Mouse (Mus musculus) cerebellum, postnatal 14 days (tissue): ENCODE measurements at regions not wholly inside any gene's neighbourhood (a gene's known extent, or its start where the extent isn't known, plus 50 kb on each side); places are given as distances from the start of the nearest gene placed in this dataset.

Experiments
- DNase-seq, 2 experiments: peaks; one replicate each; pipeline ENCODE4 v3.0.0; 2021; ENCODE audit warnings: mixed read lengths in 2 of 2

- DNase-seq: no peak
Observed at GRCm38 (mm10) chrX:161487691-161488090, 200.4 kb downstream of the Gm15262 start.

GRCm38 (mm10) chrX:161511341-161511740 lies 205.5 kb upstream of the Rai2 start:
- DNase-seq: no peak

GRCm38 (mm10) chrX:161523432-161524256 lies 193.2 kb upstream of the Rai2 start:
- peak in 1 of 2 experiments; percentile 2 for DNase-seq

DNA sequence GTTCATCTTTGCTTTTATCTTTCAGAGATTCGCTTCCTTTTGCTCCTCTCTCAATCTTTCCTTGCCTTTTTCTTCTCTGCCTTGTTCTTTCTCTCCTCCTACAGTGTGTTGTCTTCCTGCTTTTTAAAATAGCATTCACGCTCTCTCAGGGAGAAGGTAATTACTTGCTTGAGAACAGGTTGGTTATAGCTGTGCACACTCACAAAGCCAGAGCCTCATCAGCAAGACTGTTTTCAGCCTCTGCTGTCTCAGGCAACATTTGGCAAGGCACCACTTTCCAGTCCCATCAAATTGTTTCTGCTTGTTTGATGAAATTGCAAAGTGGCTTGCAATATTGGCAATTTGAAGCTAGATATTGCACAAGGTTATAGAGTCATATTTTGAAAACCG lies 192.6 kb upstream of the Rai2 start:
- peak; percentile 14 to 15 for DNase-seq

- no peak for DNase-seq
Observed at GRCm38 (mm10) chrX:161537290-161537689, 179.6 kb upstream of the Rai2 start.

GRCm38 (mm10) chrX:161556896-161557295 lies 160.0 kb upstream of the Rai2 start:
- DNase-seq: peak in 1 of 2 experiments; percentile 3

DNA sequence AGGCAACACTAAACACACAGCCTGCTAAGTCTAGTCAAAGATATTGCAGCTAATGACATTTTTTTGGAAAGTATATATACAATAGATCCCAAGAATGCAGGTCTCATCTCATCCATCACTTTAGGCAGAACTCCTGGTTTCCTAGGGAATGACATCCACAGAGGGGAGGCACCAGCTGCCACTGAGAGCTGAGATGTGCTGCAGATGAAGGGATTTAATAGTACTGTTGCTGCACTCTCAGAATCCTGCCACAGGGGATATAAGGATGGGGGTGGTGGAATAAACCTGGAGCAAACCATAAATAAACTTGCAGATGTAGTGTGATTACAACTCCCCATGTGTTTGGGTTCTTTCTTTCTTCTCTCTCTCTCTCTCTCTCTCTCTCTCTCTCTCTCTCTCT lies 158.4 kb upstream of the Rai2 start:
- no peak for DNase-seq

GRCm38 (mm10) chrX:161566435-161566834 lies 150.4 kb upstream of the Rai2 start:
- DNase-seq: no peak

DNA sequence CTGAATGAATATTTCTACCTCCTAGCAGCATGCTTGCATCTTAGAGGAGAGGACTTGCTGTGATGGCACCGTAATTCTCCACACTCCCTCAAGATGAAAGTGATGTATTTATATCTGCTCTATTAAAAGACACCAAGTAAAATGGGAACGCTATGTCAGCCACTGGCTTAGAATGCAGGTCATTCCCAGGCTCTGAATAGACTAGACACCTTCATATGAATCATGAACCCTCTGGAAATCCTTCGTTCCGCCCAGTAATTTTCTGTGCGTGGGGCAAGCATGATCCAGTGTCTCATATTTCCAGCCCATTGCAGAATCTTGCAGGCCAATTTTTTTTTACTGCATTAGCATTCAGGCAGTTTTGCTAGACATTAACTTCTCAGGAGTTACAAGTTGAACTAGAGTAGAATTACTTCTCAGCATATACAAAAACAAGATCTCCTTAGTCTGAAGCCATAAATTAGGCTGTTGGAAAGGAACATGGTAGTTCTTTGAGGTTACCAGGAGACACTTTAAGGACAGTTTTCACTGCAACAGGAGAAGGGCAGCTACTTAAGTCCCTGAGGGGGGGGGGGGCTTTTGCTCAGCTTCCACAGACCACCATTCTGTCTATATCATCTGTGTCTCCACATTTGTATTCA lies 134.7 kb upstream of the Rai2 start:
- no peak for DNase-seq

DNA sequence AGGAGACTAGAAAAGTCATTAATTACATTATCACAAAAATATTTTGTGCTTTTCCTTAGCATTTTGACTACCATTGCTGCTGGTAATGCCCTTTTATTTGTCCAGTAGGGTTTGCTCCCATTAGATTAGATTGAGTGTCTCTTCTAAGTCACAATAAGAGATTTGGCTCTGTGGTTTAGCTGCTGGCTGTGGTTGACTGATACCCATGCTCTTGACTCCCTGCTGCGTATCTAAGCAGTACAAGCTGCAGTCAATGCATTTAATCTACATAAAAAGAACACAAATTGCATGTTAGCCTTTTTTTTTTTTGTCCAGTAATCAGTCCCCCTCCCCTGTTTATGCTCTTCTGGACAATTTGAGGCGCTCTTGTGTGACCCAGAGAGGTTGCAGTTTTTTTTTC lies 133.0 kb upstream of the Rai2 start:
- no peak for DNase-seq

GRCm38 (mm10) chrX:161633869-161634268 lies 83.0 kb upstream of the Rai2 start:
- no peak for DNase-seq

- peak; percentile 3 to 4 for DNase-seq
Observed at GRCm38 (mm10) chrX:161634342-161634741, 82.5 kb upstream of the Rai2 start.

DNA sequence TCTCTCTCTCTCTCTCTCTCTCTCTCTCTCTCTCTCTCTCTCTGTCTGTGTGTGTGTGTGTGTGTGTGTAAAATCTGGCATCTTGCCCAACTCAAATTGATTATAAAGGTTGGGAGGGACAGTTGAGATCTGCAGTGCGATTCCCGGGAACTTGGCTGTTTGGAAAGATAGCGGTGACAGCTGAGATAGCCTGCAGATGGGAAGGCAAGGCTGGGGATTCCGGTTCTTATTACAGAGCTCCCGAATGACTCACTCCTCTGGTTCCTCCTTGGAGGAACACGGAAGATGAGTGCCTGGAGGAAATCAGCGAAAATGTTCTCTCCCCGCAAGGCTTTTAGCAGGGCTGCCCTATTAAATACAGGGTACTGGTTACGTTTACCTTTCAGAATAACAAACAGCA lies 81.2 kb upstream of the Rai2 start:
- DNase-seq: peak in 1 of 2 experiments; percentile 3

GRCm38 (mm10) chrX:161653106-161653505 lies 63.8 kb upstream of the Rai2 start:
- peak in 1 of 2 experiments; percentile 4 for DNase-seq

GRCm38 (mm10) chrX:161660106-161660505 lies 56.8 kb upstream of the Rai2 start:
- peak in 1 of 2 experiments; percentile 6 for DNase-seq

- DNase-seq: peak in 1 of 2 experiments; percentile 3
Observed at GRCm38 (mm10) chrX:161661936-161662335, 54.9 kb upstream of the Rai2 start.
